Mouse (Mus musculus) A20 (cell line): ENCODE data around the gene Gm5788.
"Not testable (repeated sequence)": the region's sequence is repeated elsewhere in the genome, so short reads cannot be mapped to it uniquely, and the experiment has no call there.

Source experiments
- DNase-seq: peaks from one replicate; pipeline ENCODE4 v3.0.0-alpha.2; 2011; ENCODE audit warnings: low read depth, low spot score

Gm5788 gene

DNA sequence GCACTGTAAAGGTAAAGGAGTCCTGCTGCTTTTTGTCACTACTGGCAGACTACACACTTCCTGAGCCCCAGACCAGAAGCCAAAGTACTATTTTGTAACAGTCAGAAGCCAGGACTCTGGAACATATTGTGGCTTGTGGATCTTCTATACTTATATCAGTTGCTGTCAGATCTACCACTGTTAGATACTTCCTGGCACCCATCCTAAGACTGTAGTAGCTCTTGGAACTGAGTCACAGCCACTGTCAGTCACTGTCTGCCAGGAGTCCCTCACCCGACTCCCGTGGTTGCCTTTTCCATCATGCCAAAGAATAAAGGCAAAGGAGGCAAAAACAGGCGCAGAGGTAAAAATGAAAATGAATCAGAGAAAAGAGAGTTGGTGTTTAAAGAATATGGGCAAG is at the start of gene Gm5788:
Gene Gm5788, plus strand, starts transcription at position 301 of the 400 bp plus-strand sequence.
- not testable (repeated sequence) for DNase-seq

DNA sequence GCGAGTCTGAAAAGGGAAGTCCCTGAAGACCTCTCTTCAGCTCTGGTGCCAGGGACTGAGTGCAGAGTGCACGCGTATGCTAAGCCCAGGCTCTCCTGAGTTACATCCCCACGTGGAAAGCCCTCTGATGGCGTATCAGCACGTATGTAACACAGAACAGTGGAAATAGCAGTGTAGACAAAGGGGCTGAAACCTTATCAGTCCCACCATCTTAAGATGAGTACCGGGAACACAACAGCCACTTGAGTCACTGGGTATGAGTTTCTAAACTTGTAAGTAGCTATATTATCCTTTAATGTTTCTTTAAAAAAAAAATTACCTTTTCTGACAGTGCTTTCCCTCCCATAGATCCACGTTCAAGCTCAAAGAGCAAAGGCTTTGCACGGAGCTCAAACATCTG is 45.1 kb upstream of the Gm5788 start:
- DNase-seq: no peak

DNA sequence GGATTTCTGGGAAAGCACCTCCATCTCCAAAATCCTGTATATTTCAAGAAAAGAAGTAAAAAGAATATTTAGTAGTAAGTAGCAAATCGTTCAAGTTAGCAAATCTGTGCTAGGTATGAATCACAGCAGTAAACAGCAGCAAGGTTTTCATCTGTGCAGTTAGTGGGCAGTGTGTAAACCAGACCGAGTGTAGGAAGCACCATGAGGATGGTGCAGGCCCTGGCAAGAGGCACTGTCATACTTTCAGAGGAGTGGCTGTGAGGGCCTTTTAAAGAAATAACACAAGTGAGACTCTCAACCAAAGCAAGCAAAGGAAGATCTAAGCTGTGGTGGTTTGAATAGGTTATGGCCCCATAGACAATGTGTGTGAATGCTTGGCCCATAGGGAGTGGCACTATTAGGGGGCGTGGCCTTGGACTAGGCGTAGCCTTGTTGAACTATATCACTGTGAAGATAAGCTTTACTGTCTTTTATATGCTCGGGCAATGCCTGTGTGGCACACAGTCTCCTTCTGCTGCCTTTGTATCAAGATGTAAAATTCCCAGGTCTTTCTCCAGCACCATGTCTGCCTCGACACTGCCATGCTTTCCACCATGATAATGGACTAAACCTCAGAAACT is 29.7 kb upstream of the Gm5788 start:
- DNase-seq: no peak

DNA sequence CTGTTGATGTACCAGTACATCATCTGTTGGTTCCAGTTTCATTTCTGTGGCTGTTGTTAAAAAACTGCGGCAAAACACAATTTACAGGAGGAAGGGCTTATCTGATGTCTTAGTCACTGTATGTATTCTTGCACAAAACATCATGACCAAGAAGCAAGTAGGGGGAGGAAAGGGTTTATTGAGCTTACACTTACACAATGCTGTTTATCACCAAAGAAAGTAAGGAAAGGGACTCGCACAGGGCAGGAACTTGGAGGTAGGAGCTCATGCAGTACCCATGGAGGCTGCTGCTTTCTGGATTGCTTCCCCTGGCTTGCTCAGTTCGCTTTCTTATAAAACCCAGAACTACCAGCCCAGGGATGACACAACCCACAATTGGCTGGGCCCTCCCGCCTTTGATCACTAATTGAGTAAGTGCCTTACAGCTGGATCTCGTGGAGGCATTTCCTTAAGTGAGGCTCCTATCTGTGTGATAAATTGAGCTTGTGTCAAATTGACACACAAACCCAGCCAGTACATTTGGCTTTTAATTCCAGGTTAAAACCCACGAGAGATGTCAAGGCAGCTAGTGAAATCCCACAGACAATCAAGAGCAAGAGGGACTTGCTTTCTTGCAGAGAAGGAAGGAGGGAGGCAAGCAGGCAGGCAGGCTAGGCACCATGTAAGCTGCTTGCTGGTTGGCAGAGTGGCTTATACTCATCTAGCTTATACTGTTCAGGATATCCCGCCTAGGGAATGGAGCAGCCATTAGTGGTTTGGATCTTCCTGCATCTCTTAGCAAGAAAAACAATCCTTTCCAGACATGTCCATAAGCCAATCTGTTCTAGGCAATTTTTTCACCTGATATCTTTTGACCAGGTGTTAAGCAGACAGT is 24.0 kb upstream of the Gm5788 start:
- DNase-seq: peak; percentile 67

DNA sequence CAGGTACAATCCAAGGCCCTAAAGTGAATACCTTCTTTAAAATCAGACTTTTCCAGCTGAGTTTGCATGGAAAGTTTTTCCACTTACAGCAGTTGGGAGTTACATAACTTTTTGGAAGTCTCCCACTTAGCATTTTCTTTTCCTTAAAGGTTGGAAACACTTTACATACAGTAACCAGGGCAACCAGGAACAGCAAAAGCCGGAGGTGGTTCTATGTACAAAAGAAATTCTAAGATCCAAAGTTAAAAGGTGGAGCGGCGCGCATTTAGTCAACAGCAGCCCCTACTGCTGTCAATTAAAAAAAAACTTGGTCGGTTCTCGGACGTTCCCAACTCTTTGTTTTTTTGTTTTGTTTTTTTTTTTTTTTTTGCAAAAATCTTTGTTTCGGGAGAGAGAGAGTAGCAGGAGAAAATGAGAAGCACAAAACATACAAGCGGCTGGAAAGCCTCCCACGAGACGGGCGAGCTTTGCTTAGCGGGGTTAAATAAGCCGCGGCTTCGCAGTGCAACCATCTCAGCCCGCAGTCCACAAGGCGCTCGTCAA is 23.0 kb upstream of the Gm5788 start:
- DNase-seq: no peak

DNA sequence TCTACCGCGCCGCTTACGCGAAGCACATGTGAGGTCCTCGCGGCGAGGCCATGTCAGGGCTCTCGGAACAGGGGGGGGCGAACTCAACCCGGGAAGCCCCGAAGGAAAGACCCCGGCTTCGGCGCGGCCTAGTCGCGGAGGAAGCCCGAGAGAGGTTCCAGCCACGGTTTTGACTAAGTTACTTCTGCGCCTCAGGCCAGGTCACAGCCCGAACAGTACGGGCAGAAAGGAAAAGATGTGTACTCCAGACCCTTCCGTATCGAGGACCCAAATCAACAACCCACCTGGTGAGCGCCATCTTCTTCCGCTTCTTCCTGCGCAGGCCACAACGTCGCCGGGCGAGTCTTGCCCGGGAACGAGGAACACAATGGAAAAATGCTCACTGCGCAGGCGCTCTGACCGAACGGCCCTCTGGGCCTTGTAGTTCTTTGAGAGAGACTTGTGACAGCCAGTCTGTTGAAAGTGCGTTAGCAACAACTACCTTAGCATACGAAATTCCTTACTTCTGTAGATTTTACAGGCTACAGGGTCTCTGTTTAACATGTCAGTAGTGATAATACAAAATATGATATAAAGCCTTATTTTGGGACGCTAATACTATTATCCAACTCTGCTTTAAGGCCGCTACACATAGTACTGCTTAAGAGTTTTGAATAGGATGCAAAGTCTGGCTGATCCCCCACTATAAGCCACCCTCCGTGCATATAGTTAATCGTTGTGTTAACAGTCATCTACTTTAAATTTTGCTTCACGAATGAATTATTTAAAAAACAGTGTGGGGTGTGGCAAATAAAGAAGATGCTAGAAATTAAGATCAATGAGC is 22.3 kb upstream of the Gm5788 start, which contains the start of gene Snw1:
Gene Snw1, minus strand, starts transcription at position 311 of the 823 bp plus-strand sequence.
- DNase-seq: peak; percentile 96

DNA sequence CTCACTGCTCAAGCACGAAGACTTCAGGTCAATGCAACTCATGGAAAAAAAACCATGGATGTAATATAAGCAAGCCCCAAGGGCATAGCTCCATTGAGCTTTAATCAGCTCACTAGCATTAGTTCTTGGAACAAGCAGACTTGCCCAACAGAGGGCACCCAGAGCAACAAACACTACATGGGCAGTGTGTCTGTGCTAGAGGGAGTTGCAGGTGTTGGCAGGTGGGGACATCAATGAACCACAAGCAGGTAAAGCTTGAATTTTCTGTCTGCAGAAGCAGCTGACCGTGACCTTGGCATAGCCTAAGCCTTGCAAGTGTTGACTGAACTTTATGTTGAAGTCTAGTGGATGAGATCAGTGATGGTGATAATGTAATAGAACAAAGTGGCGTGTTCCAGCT is 19.8 kb upstream of the Gm5788 start:
- DNase-seq: no peak

DNA sequence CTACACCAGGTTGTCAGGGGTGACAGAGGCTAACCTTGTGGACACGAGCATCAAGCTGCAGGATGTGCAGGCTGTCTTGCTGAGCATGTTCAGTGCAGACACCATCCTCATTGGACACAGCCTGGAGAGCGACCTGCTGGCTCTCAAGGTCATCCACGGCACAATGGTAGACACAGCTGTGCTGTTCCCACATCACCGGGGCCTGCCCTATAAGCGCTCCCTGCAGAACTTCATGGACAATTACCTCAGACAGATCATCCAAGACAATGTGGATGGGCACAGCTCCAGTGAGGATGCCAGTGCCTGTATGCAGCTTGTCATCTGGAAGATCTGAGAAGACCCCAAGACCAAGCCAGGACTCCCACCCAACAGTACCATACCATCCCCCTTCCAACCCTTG is 12.0 kb upstream of the Gm5788 start:
- not testable (repeated sequence) for DNase-seq

DNA sequence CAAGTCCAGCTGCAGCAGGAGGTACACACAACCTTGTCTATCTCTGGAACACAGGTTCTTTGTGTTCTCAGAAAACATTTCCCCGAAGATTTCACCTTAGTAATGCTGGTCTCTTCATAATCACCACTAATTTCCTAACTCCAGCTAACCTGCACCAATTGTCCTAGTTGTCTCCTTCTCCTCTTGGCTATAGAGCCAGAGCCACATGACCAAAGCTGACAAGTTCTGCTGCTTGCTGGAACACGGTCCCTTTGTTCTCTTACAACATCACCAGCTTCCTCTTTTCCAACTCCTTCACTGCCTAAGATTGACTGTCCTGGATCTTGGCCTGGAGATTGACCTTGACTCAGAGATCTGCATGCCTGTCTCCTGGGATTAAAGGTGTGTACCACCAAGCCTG is 5.8 kb upstream of the Gm5788 start:
- not testable (repeated sequence) for DNase-seq

DNA sequence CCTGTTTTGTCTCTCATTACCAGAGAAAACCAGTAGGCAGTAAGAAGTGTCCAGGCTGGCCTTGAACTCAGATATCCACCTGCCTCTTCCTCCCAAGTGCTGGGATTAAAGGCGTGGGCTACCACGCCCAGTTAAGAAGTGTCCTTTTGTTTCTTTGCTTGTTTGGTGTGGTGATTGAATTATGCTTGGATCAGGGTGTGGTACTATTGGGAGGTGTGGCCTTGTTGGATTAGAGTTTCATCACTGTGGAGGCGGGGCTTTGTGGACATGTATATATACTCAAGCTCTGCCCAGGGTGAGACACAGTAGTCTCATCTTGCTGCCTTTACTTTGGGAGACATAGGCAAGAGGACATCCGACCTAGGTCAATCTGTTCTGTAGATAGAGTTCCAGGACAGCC is 19.5 kb downstream of the Gm5788 start, which contains the start of gene Gm8300:
Gene Gm8300, plus strand, starts transcription at position 301 of the 400 bp plus-strand sequence.
- DNase-seq: not testable (repeated sequence)

DNA sequence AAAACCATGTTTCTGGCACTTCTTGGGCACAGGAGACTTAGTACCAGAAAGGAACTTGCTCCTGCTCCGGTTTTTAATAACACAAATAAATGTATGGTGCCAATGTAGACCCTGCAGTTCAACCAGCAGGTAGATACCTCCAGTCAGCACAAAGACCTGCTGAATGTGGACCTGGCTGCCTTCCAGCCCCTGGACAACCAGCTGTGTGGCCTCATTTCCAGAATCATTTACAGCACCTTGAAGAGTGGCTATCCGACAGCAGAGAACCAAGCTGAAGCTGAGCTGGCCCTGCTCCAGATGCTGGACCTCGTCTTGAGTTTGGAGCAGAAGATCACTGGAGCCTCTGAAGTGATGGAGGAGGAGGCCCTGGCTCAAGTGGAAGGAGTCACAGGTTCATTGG is 25.1 kb downstream of the Gm5788 start:
- not testable (repeated sequence) for DNase-seq

DNA sequence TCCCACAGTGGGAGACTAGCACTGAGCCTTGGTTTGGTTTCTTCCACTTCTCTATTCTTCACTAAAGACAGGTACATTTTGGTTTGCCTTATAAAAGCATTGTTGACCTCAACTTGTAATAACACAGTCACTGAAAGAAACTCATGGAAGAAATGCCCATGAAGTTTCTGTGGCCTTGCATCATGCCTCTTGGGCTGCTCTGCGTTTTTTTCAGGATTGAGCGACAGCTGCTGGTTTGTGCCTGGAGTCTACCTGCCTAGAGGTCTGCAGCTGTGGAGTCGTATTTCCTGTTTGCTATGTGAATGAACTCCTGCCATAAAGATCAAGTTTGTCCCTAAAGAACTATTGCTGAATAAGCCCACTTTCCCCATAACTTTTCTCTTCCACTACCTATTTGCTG is 49.4 kb downstream of the Gm5788 start:
- no peak for DNase-seq
